Mouse (Mus musculus) ovary, postnatal 14 days (tissue): Measurements from ENCODE around the gene Ostm1.

ENCODE experiments used
- DNase-seq: peaks from one replicate; pipeline ENCODE4 v3.0.0; 2022; ENCODE audit warnings: low spot score

Ostm1 gene

DNA sequence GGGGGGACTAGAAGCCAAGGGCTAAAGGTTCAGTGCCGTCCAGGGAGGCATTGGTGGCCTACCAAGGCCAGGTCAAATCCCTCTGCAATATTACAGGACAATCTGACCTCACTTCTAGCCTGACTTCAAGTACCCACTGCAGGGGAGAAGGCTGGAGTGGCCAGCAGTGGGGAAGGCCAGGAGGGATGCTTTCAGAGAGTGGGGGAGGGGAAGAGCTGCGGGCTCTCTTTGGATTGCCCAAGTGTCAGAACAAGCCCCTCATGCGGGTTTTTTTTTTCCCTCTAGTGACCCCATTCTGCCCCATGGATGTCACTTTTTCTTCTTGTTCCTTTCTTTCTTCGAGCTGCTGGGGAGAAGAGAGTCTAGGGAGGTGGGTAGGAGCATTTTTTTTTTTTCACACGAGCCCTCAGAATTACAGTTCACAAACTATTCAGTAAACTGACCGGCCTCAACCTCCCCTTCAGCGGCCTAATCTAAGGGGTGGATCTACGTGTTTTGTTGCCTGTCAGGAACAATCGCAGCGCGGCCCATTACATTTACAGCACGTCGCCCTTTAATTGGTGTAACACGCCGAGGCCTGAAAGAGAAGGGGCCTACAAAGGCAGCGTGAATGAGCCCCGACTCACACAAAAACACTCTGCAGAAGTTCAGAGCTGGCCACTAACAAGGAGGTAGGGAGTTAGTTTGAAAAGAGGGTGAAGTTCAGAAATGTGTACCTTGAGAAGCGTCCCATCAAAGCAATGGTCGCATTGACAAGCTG, 47.2 kb downstream of the Ostm1 start:
- no peak for DNase-seq

DNA sequence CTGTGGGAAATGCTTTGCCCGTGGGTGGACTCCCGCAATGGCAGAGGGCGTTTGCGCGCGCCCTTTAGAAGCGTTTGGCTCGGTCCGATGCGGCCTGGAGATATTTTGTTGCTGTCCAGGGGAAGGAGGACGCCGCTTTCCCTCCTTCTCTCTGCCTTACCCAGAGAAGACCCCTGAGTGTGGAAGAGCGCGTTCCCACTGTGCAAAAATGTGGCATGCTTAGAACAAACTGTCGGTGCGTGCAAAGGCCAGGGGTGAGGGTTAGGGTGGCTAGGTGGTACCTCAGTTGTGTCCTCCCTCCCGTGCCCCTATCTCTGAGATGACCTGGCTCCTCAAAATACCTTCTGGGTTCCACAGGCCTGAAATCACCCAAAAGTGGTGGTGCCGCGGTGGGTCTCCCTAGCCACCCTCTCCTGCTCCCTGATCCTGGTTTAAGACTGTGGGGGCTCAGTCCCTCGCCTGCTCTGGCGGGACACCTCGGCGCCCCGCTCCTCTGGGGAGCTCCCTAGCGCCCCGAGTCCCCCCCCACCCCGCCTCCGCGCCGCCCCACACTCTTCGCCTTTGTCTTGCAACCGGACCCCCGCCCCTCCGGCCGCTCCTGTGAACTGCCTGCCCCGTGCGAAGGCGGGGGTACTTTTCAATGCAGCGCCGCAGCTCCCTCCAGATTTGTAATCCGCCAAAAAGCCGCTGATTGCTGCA, 48.3 kb downstream of the Ostm1 start:
- no peak for DNase-seq

DNA sequence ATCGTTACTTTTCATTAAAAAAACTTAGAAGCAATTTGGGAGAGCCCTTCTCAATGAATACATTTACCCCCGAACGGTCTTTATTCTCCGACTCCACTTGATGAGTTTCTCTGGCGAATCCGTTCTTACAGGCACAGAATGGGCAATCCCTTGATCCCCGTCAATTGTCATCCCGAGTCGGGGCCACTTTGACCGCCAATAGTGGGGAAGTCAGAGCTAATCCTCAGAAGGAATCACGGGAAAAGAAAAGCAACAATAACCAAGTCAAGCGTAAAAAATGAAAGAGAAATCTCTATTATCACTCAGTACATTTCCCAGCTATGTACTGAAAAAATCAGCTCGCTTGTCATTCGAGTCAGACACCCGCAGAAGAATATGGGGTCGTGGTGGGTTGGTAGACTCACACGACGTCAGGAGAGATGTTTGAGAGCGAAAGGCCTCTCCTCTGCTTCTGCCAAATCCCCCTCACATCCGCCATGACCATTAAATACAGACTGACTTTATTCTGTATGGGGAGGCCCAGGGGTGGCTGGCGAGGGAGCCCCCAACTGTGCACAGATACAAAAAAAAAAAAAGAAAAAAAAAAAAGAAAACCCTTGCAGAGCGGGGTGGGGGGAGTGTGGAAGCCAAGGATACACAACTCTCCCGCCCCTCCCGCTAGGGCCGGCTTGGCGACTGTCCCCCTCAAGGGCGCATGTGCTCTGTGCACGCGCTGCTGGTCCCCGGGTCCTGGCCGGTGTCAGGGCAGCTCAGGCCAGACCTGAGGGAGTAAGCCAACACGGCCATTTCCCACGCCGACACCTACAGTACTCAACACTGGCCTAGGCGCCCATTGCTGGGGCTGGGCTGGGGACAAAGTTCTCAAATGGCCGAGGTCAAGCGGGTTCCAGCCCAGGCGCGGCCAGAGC, 49.1 kb downstream of the Ostm1 start:
- DNase-seq: no peak

DNA sequence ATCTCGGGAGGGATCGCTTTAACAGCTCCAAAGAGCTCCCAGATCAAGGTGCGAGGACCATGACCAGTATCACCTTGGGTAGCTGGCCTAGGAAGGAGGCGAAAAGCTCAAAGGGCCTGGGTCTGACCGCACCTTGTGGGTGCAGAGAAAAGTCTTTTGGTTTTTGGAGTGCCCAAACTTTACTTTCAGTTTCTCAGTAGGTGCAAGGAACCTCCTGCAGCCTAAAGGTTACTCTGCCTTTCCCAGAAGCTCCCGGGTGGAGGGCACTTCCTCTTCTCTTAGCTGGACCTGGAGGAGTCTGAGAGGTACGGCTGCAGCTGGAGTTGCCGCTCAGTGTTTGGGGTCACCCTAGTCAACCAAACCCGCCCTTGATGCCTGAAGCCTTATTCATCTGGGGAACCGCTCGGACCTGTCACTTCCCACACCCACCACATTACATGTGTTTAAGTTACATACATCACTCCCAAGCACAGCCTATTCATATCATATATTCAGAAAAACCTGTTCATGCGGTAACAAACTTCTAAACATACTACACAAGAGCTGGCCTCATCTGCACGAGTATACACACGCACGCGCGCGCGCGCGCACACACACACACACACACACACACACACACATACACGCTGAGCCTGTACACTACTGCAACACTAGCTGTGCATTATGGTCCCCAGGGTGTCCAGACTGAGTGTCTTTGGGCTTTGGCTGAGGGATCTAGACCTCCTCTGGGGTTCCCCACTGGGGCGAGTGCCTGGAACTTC, 49.9 kb downstream of the Ostm1 start:
- no peak for DNase-seq

DNA sequence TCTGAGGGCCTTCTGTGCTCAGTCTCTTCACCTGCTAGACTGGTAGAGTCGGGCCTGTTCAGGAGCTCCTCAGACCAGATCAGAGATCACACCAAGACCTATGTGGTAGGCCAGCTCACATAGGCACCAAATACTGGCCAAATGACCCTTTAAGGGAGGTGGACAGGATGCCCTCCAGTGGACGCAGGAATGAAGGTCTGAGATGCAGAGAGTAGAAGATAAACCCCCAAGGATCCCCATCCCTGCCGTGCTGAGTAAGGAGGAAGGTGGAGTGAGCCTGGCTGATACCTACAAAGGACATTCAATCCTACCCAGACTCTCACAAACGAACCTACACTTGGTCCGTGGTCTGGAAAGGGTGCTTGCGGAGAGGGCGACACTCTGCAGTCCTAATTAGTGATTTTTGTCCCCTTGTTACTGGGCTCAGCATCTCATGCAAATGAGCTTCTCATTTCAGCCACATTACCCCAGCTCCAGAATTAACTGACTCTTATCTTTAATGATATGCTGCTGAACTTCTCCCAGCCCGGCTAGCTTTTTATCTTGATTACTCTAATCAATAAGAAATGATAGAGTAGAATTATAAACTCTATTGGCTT, 50.6 kb downstream of the Ostm1 start:
- no peak for DNase-seq

DNA sequence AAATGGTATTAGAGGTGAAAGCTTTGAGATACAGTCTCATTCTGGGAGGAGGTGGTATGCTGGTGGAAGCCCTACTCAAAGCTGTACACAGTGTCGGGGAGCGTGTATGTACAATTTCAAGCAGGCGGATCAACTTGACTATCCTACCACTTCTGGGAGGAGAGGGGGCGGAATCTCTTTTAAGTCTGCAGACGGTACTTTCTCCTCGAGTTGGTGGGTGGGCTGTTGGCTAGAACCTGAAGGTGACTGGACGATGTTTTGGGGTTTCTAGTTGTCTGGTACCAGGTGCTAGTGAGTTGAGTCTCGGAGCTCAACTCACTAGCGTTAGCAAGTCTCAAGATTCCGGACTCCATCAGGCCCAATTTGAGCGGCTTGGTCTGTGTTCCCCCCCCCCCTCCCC, 51.4 kb downstream of the Ostm1 start:
- no peak for DNase-seq

DNA sequence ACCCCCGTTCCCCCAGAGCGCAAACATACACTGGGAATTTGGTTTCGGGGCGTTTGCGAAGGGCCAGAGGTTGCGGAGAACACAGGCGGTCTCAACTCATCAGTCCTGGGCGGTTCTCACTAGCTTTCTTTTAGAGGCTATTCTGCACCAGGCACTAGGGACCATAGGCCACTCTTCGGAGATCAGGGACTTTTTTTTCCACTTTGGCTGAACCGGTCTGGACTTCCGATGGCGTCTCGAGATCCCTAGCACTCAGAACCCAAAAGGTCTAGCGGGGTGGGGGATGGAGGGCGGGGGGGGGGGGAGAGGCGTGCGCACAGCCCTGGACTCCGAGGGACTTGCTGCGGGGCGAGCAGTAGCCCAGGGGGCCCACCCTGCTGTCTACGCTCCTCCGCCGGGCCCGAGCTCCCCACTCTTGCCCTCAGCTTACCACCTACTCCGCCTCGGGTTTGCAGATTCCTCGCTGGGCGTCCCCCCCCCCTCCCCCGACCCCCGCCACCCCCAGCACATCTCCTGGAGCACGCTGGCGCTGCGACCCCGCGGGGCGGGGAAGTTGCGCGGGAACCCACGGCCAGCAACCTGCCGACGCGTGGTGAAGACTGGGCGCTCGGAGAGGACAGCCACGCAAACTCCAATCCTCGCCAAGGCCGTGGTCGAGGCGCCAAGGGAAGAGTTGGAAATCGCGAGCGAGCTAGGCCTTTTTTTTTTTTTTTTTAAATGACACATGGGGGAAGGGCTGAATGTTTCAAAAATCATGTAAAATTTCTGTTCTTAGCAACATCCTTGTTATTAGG, 52.1 kb downstream of the Ostm1 start:
- no peak for DNase-seq

DNA sequence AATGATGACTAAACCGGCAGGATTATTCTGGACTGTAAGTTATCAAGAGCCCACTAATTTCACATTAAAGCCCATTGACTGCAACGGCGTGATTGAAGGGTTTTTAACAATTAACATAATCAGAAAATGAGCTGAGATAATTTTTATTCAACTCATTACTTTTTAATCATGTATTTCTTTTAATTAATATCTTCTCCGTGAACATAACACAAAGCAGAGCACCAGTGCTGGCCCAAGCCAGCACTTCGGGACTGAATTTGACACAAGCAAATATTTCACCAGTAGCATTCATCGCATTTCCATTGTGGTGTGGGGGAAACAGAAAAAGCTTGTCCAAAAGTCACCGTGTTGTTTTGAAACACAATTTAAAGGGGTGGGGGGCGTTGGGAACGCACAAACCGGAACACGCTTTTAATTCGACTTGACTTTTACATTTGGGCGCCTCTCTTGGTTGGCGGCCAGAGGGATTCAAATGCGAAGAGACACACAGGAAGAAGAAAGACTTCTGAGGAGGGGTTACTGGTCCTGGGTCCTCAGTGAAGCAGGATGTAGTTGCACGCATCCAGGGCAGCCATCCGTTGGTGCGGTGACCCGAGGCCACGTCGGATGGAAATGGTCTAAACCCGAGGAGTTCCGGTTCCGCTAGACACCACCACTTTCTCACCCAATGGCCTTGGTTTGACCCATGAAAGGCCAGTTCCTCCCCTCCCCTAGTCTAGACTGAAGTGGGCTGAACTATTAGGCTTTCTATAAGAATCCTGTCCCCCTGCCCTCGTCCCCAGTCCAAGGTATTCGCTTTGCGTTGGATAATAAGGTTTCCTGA, 52.9 kb downstream of the Ostm1 start:
- no peak for DNase-seq

DNA sequence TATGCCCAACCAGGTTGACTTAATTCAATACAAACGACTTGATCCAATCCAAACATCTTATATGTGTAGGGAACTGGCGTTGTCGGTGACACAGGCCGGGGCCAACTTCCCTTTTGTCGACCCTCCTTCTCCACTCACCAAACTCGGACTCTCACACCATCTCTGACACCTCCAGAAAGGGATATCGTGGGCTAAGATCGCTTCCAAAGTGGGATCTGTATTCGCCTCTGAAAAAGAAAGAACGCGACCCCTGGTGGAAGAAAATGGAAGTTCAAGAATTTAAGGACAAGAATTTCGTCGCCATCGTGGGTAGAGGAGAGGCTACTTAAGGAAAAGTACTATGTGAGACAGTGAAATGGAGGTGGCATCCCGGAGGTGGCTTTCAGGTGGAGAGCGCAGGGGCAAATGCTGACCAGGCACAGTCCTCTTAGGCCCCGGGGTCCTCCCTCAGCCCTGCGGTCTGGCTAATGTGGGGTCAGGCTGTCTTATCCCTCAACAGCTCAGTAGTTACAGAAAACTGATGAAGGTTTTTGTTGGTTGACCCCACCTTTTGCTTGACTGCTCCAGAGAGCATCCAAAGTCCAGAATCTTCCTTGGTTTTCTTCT, 53.7 kb downstream of the Ostm1 start:
- peak; percentile 35 for DNase-seq

DNA sequence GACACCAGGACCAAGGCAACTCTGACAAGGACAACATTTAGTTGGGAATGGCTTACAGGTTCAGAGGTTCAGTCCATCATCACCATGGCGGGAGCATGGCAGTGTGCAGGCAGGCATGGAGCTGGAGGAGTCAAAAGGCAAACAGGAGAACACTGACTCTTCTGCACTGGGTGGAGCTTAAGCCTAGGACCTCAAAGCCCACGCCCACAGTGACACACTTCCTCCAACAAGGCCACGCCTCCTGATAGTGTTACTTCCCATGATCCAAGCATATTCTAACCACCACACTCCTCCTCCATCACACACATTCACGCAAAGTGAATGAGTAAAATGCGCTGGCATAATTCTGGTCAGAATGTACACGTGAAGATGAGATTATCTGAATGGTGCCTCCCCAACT, 56.2 kb downstream of the Ostm1 start:
- no peak for DNase-seq

DNA sequence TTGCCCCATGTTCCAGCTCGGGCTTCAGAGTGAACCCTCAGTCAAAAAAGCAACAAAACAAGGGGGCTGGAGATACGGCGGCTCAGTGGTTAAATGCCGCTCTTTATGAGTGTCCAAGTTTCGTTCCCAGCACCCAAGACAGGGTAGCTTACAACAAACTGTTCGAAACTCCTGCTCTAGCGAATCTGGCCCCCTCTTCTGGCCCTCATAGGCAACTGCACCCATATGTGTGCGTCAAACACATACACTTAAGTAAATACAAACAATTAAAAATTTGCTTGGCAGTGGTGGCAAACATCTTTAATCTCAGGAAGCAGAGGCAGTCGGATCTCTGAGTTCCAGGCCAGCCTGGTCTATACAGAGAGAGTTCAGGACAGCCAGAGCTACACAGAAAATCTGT, 60.0 kb downstream of the Ostm1 start:
- no peak for DNase-seq

DNA sequence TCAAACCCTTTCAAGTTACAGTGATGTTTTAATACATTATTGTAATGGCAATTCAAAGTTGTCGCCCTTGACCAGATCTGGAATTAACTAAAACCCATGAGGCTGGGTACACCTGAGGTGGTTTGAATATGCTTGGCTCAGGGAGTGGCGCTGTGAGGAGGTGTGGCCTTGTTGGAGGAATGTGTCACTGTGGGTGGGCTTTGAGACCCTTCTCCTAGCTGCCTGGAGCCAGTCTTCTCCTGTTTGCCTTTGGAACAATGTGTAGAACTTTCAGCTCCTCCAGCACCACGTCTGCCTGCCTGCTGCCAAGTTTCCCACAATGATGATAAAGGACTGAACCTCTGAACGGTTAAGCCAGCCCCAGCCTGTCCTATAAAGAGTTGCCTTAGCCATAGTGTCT, 62.7 kb downstream of the Ostm1 start:
- DNase-seq: no peak

DNA sequence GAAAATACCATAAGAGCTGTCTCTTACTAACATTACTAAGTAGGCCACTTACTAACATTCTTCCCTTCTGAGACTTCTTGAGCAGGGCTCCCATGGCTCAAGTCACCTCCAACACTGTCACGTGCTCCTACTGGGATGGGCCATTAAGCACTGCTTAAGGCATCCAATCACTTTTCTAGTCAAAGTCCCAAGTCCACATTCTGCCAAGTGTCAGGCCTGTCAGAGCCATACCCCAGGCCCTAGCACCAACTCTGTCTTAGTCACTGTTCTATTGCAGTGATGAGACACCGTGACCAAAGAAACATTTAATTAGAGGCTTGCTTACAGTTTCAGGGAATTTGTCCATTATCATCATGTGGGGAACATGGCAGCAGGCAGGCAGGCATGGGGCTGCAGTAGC, 78.3 kb downstream of the Ostm1 start:
- DNase-seq: no peak

DNA sequence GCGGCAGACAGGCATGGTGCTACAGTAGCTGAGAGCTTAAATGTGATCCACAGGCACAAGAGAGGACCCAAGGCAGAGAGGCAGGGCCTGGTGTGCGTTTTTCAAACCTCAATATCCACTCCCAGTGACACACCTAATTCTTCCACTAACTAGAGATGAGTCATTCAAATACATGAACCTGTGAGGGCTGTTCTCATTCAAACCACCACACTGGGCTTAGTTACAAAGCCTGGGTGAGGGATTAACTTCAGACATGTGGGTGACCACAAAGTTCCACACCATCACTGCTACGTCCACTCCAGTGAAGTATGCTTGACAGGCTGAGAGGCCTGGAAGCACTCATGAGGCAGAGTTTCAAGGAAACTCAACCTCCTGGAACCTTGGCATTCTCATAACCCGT, 86.3 kb downstream of the Ostm1 start:
- DNase-seq: no peak

DNA sequence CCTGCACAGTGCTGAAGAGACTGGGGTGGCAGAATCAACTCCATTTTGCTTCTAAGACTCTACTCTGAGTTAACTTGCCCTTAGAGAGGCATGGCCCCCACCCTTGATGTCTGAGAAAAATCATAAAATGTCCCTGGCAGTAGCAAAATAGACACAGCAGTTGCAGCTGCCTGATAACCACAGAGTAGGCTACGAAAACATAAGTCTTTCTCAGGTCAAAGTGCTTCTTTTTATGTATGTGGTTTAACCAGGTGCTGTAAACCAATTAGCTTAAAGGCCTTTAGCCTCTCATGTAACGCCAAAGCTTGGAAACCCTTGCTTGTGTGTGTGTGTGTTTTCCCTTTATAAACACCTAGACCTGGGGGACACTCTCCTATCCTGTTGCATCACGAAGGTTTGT, 89.2 kb downstream of the Ostm1 start:
- DNase-seq: no peak

DNA sequence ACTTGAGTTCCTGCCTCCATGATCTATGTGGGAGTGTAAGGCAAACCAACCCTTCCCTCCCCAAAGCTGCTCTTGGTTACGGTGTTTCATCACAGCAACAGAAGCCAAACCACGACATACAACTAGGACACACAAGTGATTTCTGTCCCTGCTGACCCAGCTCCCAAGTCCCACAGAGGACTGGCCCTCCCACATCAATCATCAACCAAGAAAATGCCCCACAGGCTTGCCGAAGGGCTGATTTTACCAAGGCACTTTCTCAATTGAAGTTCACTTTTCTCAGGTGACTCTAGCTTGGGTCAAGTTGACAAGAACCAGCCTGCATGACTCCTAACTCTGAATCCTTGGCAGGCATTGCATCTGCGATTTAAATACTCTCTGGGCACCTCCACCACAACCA, 91.9 kb downstream of the Ostm1 start:
- DNase-seq: no peak

DNA sequence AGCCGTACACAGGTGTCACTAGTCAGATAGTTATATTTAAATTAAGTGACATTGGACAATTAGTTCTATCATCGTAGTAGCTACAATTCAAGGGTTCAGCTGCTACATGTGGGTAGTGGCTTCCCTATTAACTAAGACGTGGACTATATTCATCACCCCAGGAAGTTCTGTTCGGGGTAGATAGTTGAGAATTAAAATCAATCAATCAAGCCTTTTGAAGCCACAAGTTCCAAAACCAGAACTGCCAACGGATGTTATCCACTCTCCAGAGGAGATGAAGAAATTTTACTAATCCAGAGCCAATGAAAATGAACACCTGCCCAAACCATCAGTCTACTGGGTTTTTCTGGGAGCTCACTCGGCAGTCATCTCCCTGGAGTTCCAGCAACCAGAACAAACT, 94.7 kb downstream of the Ostm1 start:
- DNase-seq: no peak

DNA sequence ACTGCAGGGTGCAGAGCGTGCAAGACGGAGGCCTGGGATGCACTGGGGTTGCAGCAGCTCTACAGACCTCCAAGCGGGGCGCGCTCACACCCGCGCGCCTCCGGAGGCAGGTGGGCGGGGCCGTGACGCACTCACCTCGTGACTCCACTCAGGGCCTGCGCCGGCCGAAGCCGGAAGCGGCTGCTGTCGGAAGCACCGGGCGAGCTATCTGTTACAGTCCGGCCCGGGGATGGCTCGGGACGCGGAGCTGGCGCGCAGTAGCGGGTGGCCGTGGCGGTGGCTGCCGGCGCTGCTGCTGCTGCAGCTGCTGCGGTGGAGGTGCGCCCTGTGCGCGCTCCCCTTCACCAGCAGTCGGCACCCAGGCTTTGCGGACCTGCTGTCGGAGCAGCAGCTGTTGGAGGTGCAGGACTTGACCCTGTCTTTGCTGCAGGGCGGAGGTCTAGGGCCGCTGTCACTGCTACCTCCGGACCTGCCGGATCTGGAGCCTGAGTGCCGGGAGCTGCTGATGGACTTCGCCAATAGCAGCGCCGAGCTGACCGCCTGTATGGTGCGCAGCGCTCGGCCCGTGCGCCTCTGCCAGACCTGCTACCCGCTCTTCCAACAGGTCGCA, 95.2 kb downstream of the Ostm1 start:
- peak; percentile 72 for DNase-seq

DNA sequence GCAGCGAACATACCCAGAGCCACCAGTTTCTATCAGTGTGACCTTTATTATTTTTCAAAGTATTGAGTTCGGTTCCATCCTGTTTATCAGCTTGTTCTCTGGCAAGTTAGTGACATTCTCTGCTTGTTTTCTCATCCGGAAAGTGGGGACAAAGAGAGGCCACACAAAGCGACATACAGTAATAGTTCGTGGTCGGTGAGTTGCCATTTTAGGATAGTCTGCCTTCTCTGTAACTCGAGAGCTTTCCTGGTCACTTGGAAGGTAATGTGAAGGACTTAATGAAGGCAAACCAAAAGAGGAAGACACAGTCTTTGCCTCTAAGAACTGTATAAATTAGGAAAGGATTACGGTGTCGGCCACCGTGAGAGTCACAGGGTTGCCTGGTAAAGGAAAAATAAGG, 96.0 kb downstream of the Ostm1 start:
- DNase-seq: no peak
